Mouse (Mus musculus) mouse embryonic stem cell (cell line): ENCODE data around the gene Cdyl.

Experiments used
- in situ Hi-C, 2 experiments: fragments of 300-500 bp; cut with MboI; formaldehyde crosslinking; loops; 1 replicate in 1 of 2; 3 replicates in 1 of 2; pipeline ENCODE4 v1.14.3; 2019 to 2020; ENCODE audit warnings: low sequenced_read_pairs in 2 of 2, low pct_unique_long_range_greater_than_20kb in 1 of 2, mixed read lengths in 1 of 2; ENCODE audit not compliant: unreplicated experiment in 1 of 2

Gene Cdyl

DNA sequence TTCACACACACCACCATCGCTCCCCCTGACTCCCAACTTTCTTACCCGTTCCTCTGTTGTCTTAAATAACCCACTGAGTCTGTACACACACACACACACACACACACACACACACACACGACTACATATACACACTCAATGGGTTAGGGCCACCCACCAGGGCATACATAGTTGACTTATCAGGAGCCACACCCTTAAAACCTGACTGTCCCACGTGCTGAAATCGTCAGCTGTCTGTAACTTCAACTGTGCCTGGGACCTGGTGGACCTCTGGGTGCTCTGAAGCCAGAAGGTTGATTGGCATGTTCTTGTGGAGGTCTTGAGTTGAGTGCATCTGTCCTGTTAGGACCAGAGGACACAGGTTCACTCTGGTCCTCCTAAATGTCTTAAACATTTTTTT, 90.0 kb downstream of the Cdyl start:
- in situ Hi-C loops: no loop called here

DNA sequence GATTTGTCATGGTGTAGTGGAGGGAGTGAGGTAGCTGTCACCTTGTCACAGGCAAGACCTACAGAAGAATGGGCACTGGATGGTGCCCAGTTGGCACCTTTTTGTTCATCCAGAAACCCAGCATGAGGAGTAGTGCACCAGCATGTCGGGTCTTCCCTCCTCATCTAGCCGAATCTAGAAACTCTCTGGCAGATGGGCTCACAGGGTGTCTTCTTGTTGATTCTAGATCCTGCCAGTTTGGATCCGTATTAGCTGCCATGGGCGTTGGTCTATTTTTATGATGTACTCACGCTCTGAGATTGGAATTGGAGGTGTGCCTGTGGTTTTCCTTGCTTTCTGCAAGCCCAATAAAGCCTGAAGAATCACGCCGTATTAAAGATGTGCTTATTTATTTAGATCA, 92.4 kb downstream of the Cdyl start:
- in situ Hi-C loops: no loop called here

DNA sequence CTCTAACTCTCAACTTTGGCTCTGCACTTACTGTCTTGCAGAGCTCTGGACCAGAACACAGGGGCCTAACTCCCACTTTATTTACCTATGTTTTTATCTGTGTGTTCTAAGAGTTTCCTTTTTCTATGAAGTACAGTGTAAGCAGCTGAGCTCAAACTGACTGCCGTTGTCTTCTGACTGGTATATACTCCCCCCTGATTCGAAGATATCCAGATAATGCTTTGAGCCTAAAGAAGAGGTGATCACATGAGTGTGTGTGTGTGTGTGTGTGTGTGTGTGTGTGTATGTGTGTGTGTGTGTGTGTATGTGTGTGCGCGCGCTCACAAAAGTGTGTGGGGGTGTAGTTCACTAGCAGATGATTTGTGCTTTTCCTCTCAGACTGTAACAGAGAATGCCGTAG, 95.4 kb downstream of the Cdyl start:
- in situ Hi-C loops: no loop called here

DNA sequence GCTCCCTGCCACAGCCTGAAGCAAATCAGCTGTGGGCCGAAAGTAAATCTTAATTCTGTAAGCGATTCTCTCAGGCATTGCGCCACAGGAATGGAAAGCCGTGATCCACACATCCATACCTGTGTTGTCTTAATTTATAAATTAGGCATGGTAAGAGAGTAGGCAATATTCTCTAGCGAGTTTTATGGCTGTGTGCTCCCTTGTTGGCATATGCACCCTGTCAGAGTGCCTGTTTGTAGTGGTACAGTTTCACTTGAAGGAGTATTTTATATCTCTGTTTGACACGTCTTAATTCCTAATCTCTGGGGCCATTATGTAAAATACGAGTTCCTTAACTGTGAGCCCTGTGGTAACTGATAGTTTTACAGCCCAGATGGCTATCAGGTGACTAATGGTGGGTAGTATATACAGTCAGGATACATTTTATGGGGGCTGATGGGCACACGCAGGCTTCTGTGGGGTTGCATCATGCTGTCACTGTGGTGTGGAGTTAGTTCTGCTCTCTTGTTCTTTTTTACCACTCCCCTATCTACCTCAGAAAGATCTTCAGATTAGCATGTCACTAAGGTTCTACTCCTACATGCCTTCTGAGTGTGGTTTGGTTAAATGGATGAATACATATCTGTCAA, 96.1 kb downstream of the Cdyl start:
- in situ Hi-C loops: no loop called here

DNA sequence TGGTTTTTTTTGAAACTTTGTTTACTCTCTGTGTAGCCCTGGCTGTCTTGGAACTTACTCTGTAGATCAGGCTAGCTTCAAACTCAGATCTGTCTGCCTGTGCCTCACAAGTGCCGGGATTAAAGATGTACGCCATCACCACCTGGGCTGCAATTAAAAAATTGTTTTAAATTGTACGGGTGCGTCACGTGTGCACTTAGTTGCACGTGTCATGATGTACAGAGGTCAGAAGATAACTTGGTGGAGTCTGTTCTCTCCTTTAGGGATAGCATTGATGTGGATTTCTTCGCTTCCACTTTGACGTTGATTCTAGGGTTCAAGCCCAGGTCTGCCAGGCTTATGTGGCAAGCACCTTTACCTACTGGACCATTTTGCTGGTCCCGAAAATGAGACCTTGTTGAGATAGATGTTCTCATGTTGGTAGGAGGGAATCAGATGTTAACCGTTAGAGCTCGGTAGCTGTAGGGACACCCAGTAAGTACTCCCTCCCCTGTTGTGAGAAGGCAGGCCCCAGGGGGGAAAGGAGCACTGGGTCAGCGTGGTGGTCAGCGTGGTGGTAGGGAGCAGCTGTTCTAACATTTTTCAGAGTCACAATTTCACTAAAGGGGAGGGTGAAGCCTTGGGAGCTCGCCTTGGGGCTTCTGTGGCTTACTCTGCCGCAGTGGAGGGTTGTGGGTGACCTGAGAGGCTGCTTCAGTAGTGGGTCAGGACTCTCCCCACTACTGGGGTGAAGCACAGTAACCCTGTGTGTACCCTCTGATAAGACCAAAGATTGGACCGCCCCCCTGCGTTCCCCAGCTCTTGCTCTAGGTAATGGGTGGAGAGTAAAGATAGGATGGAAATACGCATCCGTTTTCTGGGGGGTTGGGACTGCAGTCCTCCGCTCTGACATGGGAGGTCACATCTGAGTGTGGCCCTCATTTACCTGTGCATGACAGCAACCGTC, 97.0 kb downstream of the Cdyl start:
- in situ Hi-C loops: no loop called here

DNA sequence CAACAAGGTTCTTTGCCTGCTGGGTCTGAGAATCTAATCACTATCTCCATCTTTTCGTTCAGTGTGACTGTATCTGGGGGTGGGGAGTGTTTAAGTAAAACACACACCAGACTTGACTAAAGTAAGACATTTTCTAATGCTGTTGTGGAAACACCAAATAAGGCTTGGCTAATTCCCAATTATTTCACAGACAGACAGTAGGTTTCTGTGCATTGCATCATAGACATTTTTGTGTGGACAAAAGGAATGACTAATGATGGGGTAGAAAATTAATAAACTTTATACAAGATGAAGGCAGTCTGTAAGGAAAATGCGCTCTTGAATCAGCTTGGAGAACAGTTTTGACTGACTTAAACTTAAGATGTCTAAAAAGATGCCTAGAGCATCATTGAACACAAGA, 100.7 kb downstream of the Cdyl start:
- in situ Hi-C loops: no loop called here

DNA sequence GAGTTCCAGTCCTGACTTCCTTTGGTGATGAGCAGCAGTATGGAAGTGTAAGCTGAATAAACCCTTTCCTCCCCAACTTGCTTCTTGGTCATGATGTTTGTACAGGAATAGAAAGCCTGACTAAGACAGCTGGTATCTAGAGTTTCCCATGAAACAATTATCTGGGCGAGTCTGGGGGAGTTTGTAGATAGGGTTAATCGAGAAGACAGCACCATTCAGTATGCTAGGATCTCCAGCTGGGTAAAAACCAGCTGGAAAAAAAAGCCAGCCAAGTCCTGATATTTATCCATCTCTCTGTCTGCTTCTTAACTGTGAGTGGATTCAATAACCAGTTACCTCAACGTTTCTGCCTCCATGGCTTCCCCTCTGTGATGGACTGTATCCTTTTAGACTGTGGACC, 104.9 kb downstream of the Cdyl start:
- in situ Hi-C loops: no loop called here

DNA sequence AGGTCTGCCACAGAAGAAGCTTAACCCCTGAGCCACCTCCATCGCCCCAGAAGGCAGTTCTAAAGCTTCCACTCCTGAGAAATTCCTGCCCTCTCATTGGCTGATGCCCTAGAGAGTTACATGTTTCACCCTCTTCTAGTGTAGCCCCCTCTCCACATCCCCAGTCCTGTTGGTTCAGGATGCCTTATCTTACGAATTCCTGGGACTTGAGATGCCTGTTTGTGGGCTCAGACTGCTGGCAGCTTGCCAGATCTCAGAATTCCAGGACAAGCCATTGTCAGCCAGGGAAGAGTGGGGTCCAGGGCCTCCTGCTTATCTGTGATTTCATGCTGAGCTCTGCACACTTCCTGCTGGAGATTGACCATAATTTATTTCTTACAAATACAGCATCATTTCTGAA, 106.2 kb downstream of the Cdyl start:
- in situ Hi-C loops: no loop called here

DNA sequence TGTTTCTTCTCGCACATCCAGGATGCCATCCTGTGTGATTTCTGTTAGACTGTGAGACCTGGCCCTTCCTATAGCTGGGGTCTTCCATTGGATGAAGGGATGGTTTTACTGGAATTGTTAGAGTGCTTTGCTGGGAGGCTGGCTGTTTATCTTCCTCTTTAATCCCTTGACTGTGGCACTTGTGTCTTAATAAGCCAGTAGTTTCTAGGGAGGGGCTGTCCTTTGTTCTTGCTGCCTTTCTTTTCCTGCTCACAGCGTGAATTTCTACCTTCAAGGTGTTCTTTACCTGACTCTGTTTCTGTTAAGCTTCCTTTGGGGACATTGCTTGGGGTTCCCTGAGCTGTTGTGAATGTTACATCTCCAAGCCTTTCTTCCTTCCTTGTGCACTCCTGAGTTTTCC, 110.0 kb downstream of the Cdyl start:
- in situ Hi-C loops: no loop called here

DNA sequence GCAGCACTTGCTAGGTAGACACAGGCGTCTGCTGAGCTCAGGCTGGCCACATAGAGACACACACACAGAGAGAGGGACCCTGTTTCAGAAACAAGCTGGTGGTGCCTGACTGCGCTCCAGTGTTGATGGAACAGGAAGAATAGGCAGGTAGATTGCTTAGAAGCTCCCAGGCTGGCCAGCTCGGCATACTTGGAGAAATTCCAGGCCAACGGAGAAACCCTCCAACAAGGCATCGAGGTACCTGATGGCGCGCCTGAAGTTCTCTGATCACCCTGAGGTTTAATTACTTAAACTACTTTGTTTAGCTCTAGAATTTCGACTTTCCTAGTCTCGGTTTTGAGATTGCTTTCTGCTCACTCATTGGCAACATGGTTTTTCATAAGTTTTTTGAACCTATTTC, 110.8 kb downstream of the Cdyl start:
- in situ Hi-C loops: no loop called here

DNA sequence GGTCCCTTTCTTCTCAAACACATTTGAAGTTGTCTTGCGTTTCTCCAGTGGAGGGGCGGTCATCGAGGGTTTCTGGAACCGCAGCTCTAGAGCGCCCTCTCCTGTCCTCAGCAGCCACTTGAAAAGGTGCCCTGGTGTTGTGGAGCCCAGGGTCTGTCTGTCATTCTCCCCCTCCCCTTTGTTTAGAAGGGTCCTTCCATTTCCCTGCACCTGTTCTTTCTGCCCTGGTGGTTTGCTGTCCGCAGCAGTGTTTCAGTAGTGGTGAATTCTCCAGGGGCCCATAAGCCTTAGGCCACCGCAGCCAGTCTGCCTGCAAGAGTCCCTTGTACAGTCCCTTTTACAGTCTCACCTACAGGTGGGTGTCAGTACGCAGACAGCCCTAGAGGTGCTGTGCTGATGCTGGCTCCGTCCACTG, 112.3 kb downstream of the Cdyl start:
- in situ Hi-C loops: no loop called here

DNA sequence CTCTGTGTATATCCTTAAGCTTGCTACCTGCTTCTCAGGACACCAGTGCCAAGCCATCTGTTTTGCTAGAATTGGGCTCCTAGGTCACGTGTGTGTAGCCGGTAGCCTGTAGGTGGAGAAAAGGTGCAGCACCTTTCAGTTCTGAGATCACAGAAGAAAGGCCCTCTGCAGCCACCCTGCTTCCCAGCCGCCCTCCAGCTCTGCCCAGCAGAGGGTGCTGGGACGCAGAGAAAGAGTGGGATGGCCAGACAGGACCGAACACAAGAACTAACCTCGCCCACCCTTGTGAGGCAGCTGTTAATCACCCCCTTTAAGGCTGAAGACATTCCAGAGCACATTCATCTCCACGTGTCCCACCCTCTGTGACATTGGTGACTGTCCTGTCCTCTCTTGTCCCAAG, 114.1 kb downstream of the Cdyl start:
- in situ Hi-C loops: no loop called here

DNA sequence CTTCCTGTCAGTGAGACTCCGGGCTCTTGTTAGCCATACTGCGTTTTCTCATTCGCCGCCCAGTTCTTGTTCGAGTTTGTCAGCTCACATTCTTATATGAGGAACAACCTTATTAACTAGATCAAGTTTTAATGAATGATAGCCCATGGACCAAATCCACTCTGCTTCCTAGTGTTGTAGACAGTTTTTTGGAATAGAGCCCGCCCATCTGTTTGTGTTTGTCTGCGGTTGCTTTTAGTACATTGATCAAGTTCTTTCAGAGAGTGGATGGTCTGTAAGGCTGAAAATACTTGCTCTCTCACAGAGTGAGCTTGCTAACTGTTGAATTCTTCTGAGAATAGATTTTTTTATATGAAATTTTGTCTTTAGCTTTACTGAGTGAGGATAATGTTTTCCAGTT, 116.5 kb downstream of the Cdyl start:
- in situ Hi-C loops: no loop called here

DNA sequence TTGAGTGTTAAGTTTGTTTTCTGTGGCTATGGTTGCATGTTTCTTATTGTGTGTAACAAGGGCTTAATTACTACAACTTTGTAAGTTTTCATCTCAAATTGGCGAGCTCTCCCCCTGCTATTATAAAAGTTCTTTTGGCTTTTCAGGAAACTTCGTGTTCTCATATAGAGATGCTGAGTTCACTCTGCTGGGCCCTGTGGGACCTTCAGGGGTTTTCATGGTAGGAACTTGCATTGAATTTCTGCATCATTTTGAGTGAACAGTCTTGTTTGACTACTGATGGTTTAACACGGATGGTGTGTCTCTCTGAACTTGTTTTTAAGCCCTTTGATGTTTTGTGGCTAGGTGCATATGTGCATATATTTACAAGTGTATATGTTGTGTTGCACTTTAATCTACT, 121.1 kb downstream of the Cdyl start:
- in situ Hi-C loops: no loop called here

DNA sequence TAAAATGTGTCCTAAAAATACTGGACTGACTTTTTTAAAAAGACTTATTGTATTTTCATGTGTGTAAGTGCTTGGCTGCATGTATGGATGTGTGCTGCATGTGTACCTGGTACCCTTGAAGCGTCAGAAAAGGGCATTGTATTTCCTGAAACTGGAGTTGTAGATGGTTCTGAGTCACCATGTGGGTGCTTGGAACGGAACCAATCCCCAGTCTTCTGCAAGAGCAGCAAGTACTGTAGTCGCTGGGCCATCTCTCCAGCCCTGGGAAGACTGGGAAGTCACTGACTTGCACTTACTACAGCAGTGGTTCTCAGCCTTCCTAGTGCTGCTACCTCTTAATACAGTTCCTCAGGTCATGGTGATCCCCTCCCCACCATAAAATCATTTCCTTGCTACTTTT, 122.1 kb downstream of the Cdyl start:
- in situ Hi-C loops: no loop called here

DNA sequence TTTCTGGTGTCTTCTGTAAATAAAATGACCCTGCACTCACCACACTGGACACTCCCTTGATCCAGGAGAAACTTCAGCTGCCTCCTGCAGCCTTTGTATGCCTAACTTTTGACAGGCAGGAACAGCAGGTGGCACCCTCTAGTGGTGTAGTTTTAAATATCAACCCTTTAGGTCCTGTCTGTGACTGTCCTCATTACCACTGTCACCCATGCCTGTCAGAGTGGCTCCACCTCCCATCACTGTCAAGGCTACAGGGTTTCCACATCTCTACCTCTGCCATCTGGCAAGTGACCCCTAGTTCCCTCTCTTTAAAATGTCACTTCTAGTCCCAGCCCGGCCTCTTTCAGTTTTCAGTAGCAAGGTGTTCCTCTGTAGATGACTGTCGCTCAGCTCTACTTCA, 123.3 kb downstream of the Cdyl start:
- in situ Hi-C loops: no loop called here

DNA sequence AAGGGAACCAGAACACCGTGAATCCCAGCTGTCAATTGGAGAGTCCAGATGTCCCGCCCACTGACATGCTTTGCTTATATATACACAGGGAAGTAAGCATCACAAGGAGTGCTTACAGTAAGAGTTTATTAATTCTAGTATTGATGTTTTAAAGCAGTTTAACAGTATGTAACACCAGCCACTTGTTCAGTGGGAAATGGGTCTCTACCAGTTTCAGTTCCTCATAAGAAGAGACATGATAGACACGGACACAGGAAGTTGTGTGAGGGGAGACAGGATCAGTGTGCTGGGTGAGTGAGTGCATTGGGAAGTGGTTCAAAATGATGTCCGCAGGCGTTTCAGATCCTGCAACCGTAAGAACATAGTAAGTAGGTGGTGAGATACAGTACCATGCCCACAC, 123.9 kb downstream of the Cdyl start:
- in situ Hi-C loops: no loop called here

DNA sequence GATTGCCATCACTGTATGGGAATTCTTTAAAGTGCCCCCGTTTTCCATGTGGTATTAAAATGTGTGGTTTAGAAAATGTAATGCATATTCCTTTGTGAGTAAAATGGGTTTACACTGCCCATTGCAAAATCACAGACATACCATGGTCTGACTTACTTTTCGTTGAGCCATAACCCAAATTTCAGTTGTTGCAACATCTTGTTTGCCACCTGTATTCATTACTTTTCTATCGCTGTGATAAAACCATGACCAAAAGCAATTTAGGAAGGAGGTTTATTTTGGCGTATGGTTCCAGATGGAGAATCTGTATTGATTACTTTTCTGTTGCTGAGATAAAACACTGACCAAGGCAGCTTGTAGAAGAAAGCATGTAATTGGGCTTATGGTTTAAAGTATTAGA, 124.6 kb downstream of the Cdyl start:
- in situ Hi-C loops: no loop called here

DNA sequence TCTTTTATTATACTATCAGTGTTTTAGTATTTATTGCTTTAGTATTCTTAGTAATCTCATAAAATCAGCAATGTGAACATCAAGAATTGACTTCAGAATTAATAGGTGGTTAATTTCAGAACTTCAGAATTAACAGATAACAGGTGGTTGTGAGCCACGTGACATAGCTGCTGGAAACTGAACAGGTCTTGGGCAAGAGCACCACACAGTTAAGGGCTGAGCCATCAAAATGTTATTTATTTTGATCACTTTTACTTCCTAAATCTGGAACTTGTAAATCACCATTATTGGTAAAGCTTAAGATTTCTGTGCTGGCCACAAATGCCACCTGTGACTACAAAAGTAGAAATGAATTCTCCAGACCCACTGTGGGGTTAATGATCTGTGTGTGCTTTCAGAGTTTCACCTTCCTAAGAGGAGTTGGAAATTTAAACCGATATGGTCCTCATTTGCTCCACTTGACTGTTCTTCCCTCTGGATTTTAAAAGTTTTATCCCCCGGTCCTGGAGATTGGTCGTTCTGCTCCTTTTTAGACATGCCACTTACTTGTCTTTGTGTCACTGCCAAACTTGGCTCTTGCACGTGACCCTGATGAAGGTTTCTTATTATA, 125.8 kb downstream of the Cdyl start:
- in situ Hi-C loops: no loop called here
